Mouse (Mus musculus): ENCODE results near the gene Rasal3. TPM values are rescaled to one million over a fixed set of nuclear protein-coding genes. Genes with fewer than 3 reads are reported as not detected.

Rasal3 gene
- 12.6 and 16.3 TPM in 2 replicates for total RNA-seq (2015; ENCODE audit: low replicate concordance)
- total RNA-seq (2017; ENCODE audit: low replicate concordance), result 5.3 and 17.5 TPM in 2 replicates

GRCm38 (mm10) chr17:32403417-32403816 lies at the start of gene Rasal3:
TSS of gene Rasal3 (minus strand) at chr17:32403583.
- 0 out of 2 replicates have a peak, but pooled peaks have one; percentile 5 for ATAC-seq (replicated peaks; ENCODE audit: low FRiP score, poor library complexity, severe bottlenecking)

- ATAC-seq (replicated peaks; ENCODE audit: low FRiP score, poor library complexity, severe bottlenecking), result peak; percentile 79
Measured at GRCm38 (mm10) chr17:32452482-32452881, 49.1 kb upstream of the Rasal3 start, which contains the start of gene Cyp4f39. TSS of gene Cyp4f39 (plus strand) at chr17:32452723.

DNA sequence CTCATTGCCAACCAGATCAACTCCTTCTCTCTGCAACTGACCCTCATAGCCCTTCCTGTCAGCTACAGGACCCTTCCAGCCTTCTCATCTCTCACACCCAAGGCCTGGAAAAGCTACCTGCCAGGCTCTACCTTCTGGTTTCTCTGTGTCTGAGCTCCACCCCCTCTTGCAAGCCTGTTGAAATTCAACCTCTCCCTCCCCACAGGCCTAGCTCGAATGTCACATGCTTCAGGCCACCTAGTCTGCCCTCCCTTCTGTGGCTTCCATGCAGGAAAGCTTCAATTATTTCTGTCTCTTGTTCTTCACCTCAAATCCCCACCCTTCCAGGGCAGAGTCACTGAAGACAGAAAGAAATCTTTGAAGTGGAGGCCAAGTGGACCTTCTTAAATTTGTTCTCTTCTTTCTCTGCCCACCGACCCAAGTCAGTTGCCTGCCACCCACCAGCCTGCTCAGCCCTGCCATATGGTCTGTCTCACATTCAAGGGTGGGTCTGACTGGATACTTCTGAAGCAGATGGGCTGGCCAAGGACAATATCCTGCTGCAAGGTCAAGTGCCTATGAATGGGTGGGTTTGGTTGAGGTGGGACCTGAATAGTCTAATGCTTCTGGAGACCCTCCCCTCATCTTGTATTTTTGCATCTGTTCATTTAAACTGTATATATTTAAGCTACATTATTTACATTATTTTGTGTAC lies 47.6 kb upstream of the Rasal3 start:
- no peak for ATAC-seq (replicated peaks; ENCODE audit: low FRiP score, poor library complexity, severe bottlenecking)

GRCm38 (mm10) chr17:32449042-32449441 lies 45.7 kb upstream of the Rasal3 start:
- ATAC-seq (replicated peaks; ENCODE audit: low FRiP score, poor library complexity, severe bottlenecking), result no peak

DNA sequence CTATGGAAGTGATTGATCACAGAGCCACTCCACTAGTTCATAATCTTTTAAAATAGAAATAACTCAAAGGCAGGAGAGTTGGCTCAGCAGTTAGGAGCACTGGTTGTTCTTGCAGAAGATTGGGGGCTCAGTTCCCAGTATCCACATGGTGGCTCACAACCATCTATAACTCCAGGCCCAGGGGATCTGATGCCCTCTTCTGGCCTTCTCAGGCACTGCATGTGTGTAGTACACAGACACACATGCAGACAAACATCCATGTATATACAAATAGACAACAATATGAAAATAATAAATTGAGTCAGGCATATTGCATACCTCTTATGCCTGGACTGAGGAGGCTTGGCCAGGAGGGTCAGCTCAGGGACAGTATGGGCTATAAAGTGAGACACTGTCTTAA lies 43.8 kb upstream of the Rasal3 start:
- ATAC-seq (replicated peaks; ENCODE audit: low FRiP score, poor library complexity, severe bottlenecking), result no peak

GRCm38 (mm10) chr17:32445016-32445415 lies 41.6 kb upstream of the Rasal3 start:
- no peak for ATAC-seq (replicated peaks; ENCODE audit: low FRiP score, poor library complexity, severe bottlenecking)

DNA sequence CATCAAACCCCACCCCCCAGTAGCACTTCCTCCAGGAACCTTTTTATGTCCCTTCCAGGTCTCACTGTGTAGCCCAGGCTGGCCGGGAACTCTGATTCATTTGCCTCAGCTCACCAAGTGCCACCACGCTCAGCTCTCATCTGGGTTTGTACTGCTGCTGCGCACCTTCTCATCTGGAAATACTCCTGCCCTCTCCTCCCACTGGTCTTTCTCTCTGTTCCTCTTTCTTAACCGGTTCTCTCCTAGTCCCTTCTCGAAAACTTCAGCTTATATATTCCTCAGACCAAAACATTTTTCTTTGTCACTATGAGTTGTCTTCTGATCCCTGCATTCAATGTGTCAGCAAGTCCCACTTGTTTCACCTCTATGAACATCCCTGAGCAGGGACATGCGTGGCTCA lies 39.9 kb upstream of the Rasal3 start:
- ATAC-seq (replicated peaks; ENCODE audit: low FRiP score, poor library complexity, severe bottlenecking), result no peak

- no peak for ATAC-seq (replicated peaks; ENCODE audit: low FRiP score, poor library complexity, severe bottlenecking)
Measured at GRCm38 (mm10) chr17:32437106-32437505, 33.7 kb upstream of the Rasal3 start.

DNA sequence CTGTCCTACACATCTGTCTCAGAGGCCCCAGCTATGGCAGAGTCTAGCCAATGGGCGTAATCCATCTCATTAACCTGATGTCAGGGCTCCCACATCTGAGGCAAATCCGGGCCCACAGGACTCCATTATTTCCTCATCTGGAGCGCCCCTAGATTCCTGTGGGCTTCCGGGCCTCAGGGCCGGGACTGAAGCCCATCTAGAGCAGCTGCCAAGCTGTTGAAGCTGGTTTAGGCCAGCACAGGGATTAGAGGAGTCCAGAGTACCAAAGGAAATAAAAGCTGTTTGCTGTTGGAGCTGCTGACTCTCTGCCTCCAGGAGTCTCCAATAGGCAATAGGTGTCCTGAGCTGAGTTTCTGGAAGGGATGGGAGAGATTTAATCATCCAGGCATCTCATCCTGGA lies 31.8 kb upstream of the Rasal3 start:
- ATAC-seq (replicated peaks; ENCODE audit: low FRiP score, poor library complexity, severe bottlenecking), result no peak

GRCm38 (mm10) chr17:32434324-32434723 lies 30.9 kb upstream of the Rasal3 start:
- no peak for ATAC-seq (replicated peaks; ENCODE audit: low FRiP score, poor library complexity, severe bottlenecking)

DNA sequence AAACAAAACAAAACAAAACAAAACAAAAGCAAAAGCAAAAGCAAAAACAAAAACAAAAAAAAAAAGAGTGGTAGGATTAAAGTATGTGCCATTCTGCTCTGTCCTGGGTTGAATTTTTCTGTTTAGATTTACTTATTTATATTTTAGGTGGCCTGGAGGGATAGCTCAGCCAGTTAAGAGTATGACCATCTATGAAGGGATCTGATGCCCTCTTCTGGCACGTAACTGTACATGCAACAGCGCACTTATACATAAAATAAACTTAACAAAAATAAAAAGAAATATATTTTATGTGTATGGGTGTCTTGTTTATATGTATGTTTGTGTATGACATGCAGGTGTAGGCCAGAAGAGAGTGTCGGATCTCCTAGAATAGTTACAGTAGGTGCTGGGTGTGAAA lies 28.6 kb upstream of the Rasal3 start:
- ATAC-seq (replicated peaks; ENCODE audit: low FRiP score, poor library complexity, severe bottlenecking), result no peak

GRCm38 (mm10) chr17:32426610-32427009 lies 23.2 kb upstream of the Rasal3 start:
- ATAC-seq (replicated peaks; ENCODE audit: low FRiP score, poor library complexity, severe bottlenecking), result no peak

GRCm38 (mm10) chr17:32424034-32424433 lies 20.7 kb upstream of the Rasal3 start, which contains the start of gene Pglyrp2:
TSS of gene Pglyrp2 (minus strand) at chr17:32424167.
- no peak for ATAC-seq (replicated peaks; ENCODE audit: low FRiP score, poor library complexity, severe bottlenecking)

DNA sequence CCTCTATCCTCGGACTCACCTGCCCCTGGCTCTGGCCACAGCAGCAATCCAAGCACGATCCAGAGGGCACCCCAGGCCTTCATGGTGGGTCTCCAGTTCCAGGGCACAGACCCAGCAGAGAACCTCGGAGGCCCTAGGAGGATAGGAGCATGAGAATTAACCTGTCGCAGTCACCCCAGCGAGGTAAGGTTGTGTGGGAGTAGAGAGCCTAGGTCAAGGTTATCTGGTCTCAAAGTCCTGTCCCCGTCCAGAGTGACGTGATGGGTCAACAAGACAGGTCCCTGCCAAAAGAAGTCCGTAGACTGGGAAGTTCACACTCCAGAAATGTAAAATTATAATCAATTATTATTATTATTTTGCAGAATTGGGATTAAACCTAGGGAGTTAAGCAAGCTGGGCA lies 17.4 kb upstream of the Rasal3 start:
- ATAC-seq (replicated peaks; ENCODE audit: low FRiP score, poor library complexity, severe bottlenecking), result no peak

DNA sequence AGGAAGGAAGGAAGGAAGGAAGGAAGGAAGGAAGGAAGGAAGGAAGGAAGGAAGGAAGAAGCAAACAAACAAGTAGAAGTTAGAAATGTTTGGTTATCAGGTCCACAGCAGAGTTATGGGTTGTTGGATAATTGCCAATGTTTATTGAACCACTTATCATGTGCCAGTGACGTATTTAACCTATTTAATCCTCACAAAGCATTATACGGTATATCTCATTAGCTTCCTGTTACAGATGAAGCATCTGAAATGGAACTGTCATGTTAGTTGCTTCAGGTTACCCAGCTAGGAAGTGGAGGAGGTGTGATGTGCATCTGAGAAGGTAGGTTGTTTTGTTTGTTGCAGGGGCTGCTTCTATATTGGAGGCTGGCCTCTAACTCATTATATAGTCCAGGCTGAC lies 16.6 kb upstream of the Rasal3 start:
- ATAC-seq (replicated peaks; ENCODE audit: low FRiP score, poor library complexity, severe bottlenecking), result no peak

GRCm38 (mm10) chr17:32416771-32417170 lies 13.4 kb upstream of the Rasal3 start:
- ATAC-seq (replicated peaks; ENCODE audit: low FRiP score, poor library complexity, severe bottlenecking), result no peak

DNA sequence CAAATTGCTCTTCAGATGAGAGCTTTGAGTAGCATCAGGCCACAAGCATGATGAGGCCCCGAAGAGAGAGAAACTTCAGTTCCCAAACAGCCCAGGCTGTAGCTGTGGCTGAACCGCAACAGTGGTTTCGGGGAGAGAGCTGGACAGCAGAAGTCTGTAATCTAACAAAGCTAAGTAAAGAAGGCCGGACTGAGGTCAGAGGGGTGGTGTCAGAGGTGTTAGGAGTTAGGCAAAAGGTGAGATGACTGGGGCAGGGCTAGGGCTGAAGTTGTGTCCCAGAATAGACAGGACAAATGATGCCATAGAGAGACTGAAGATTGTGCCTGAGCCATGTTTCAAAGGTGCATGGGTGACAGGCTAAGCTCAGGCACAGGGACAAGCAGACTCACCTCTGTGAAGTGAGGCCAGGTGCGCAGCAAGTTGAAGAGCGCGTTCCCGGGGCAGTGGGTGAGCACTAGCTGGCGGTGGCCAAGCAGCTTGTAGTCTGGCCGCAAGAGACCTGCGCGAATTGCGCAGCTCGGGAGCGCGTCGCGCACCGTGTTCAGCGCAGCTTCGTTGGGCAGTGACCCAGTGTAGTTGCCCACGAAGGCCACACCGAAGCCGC lies 12.1 kb upstream of the Rasal3 start:
- ATAC-seq (replicated peaks; ENCODE audit: low FRiP score, poor library complexity, severe bottlenecking), result no peak

GRCm38 (mm10) chr17:32411898-32412297 lies 8.5 kb upstream of the Rasal3 start:
- no peak for ATAC-seq (replicated peaks; ENCODE audit: low FRiP score, poor library complexity, severe bottlenecking)

- 0 out of 2 replicates have a peak, but pooled peaks have one; percentile 18 for ATAC-seq (replicated peaks; ENCODE audit: low FRiP score, poor library complexity, severe bottlenecking)
Measured at GRCm38 (mm10) chr17:32402779-32403157, 615 bp downstream of the Rasal3 start.

- ATAC-seq (replicated peaks; ENCODE audit: low FRiP score, poor library complexity, severe bottlenecking), result no peak
Measured at GRCm38 (mm10) chr17:32402011-32402778, 1.2 kb downstream of the Rasal3 start.

DNA sequence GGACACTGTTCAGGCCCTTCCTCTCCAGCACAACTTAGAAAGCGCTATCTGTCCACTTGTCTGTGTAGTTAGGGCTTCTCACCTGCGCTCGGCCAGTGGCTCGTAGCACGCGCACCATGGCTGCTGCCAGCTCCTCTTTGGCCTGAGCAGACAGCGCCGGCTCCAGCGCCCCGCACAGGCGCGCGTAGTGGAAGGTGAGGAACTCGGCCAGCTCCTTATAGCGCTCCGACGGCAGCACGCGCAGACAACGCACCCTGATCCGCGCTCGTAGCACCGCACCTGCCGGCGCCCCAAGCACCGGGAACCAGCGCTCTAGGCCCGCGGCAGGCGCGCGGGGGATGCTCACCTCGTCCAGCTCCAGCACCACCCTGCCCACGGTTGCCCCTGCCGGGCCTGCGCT lies 7.1 kb downstream of the Rasal3 start:
- no peak for ATAC-seq (replicated peaks; ENCODE audit: low FRiP score, poor library complexity, severe bottlenecking)

Data from erythroid progenitor cell, adult 5-6 weeks (primary cell).